Mouse (Mus musculus): ENCODE results near the gene Cdc37l1. TPM values are rescaled to one million over a fixed set of nuclear protein-coding genes. Genes with fewer than 3 reads are reported as not detected.

Cdc37l1 gene
- total and polyA plus RNA-seq, 3 experiments, result 17.2 to 27.7 TPM; not detected in 1

- DNase-seq (ENCODE audit: low read depth, low spot score), result no peak
- Histone ChIP-seq H3K27me3 (ENCODE audit: control insufficient read depth in 1 of 2, insufficient read depth in 2 of 2, low read length in 2 of 2) (no peaks in the 10 kb centered on the region), H3K4me1 (ENCODE audit: control insufficient read depth in 1 of 2, insufficient read depth in 2 of 2, low read length in 2 of 2) (peaks cover 6 to 8% of the 10 kb centered on the region in 2 experiments), H3K4me3 (ENCODE audit: control insufficient read depth in 1 of 2, insufficient read depth in 1 of 2, low read depth in 2 of 2, low read length in 2 of 2) (no peak overlapping the region), H3K79me2 (ENCODE audit: control insufficient read depth, insufficient read depth, low read length, poor library complexity) (no peaks in the 10 kb centered on the region), H3K9me3 (replicated peaks; ENCODE audit: insufficient read depth, low read length) (no peaks in the 10 kb centered on the region), H3K9ac (ENCODE audit: control insufficient read depth, low read depth, low read length, poor library complexity, severe bottlenecking) (no peak overlapping the region), H3K27ac (ENCODE audit: control insufficient read depth, low read depth, low read length) (no peak overlapping the region), H3K36me3 (ENCODE audit: control insufficient read depth in 1 of 2, insufficient read depth in 2 of 2, low read length in 2 of 2) (peaks cover 17 to 43% of the 10 kb centered on the region in 2 experiments)
- no peak for TF ChIP-seq KAT2A (conservative IDR thresholded peaks at IDR 0.05; ENCODE audit: low read depth, low read length)
- TF ChIP-seq TCF12 (IDR thresholded peaks at IDR 0.05; ENCODE audit: low read depth, low read length), result no peak
- no peak for TF ChIP-seq MEF2A (IDR thresholded peaks at IDR 0.05; ENCODE audit: extremely low read depth, insufficient replicate concordance, low read depth, low read length, poor library complexity, severe bottlenecking)
- TF ChIP-seq RAD21 (IDR thresholded peaks at IDR 0.05; ENCODE audit: low read depth, low read length), result no peak
- no peak for TF ChIP-seq MXI1 (IDR thresholded peaks at IDR 0.05; ENCODE audit: low read depth, low read length)
- TF ChIP-seq USF1 (IDR thresholded peaks at IDR 0.05; ENCODE audit: low read depth, low read length), result no peak
- TF ChIP-seq MAX (IDR thresholded peaks at IDR 0.05; ENCODE audit: low read length), result no peak
- no peak for TF ChIP-seq POLR2A (IDR thresholded peaks at IDR 0.05; ENCODE audit: control insufficient read depth in 1 of 2, insufficient read depth in 1 of 2, low read depth in 1 of 2, low read length in 2 of 2, poor library complexity in 1 of 2)
- no peak for TF ChIP-seq ZKSCAN1 (IDR thresholded peaks at IDR 0.05; ENCODE audit: low read depth, low read length)
- TF ChIP-seq GATA1 (IDR thresholded peaks at IDR 0.05; ENCODE audit: low read depth, low read length), result no peak
- no peak for TF ChIP-seq SIN3A (IDR thresholded peaks at IDR 0.05; ENCODE audit: low read length)
- no peak for TF ChIP-seq CHD1 (IDR thresholded peaks at IDR 0.05; ENCODE audit: low read depth, low read length)
- no peak for TF ChIP-seq ZC3H11A (IDR thresholded peaks at IDR 0.05; ENCODE audit: low read depth, low read length)
These were observed 21.3 kb downstream of the Cdc37l1 start for GRCm38 (mm10) chr19:29011355-29011990.

- no peak for DNase-seq (ENCODE audit: low read depth, low spot score)
- H3K36me3 ChIP-seq (ENCODE audit: control insufficient read depth in 1 of 2, insufficient read depth in 2 of 2, low read length in 2 of 2), result peaks cover 17 to 31% of the 10 kb centered on the region in 2 experiments
- H3K27ac ChIP-seq (ENCODE audit: control insufficient read depth, low read depth, low read length), result no peak overlapping the region
- H3K4me3 ChIP-seq (ENCODE audit: control insufficient read depth in 1 of 2, insufficient read depth in 1 of 2, low read depth in 2 of 2, low read length in 2 of 2), result no peak overlapping the region
- H3K27me3 ChIP-seq (ENCODE audit: control insufficient read depth in 1 of 2, insufficient read depth in 2 of 2, low read length in 2 of 2), result no peaks in the 10 kb centered on the region
- H3K4me1 ChIP-seq (ENCODE audit: control insufficient read depth in 1 of 2, insufficient read depth in 2 of 2, low read length in 2 of 2), result peaks cover 6 to 8% of the 10 kb centered on the region in 2 experiments
- no peak for TF ChIP-seq E2F4 (IDR thresholded peaks at IDR 0.05; ENCODE audit: borderline replicate concordance, low read depth, low read length)
- TF ChIP-seq ZMIZ1 (IDR thresholded peaks at IDR 0.05; ENCODE audit: low read depth, low read length), result no peak
- TF ChIP-seq ZKSCAN1 (IDR thresholded peaks at IDR 0.05; ENCODE audit: low read depth, low read length), result no peak
- TF ChIP-seq CHD1 (IDR thresholded peaks at IDR 0.05; ENCODE audit: low read depth, low read length), result no peak
- TF ChIP-seq KAT2A (conservative IDR thresholded peaks at IDR 0.05; ENCODE audit: low read depth, low read length), result no peak
- no peak for TF ChIP-seq ZC3H11A (IDR thresholded peaks at IDR 0.05; ENCODE audit: low read depth, low read length)
- no peak for TF ChIP-seq ETS1 (IDR thresholded peaks at IDR 0.05; ENCODE audit: low read depth, low read length)
- no peak for TF ChIP-seq MYC (IDR thresholded peaks at IDR 0.05; ENCODE audit: low read depth, low read length)
- no peak for TF ChIP-seq TBP (IDR thresholded peaks at IDR 0.05; ENCODE audit: low read depth, low read length)
- no peak for TF ChIP-seq CHD2 (IDR thresholded peaks at IDR 0.05; ENCODE audit: low read length)
- TF ChIP-seq RCOR1 (IDR thresholded peaks at IDR 0.05; ENCODE audit: low read depth, low read length), result no peak
- no peak for TF ChIP-seq ELF1 (IDR thresholded peaks at IDR 0.05; ENCODE audit: low read depth, low read length)
- TF ChIP-seq EP300 (IDR thresholded peaks at IDR 0.05; ENCODE audit: low read depth in 1 of 2, low read length in 2 of 2), result no peak
- TF ChIP-seq MYB (IDR thresholded peaks at IDR 0.05; ENCODE audit: low read depth, low read length), result no peak
- TF ChIP-seq GATA1 (IDR thresholded peaks at IDR 0.05; ENCODE audit: low read depth, low read length), result no peak
- TF ChIP-seq POLR2AphosphoS2 (IDR thresholded peaks at IDR 0.05; ENCODE audit: low read length), result no peak
- TF ChIP-seq CTCF (IDR thresholded peaks at IDR 0.05 in 2 of 3, conservative IDR thresholded peaks at IDR 0.05 in 1 of 3; ENCODE audit: control insufficient read depth in 1 of 3, insufficient read depth in 1 of 3, low read depth in 2 of 3, low read length in 3 of 3, poor library complexity in 1 of 3, severe bottlenecking in 1 of 3), result no peak
- no peak for TF ChIP-seq GABPA (IDR thresholded peaks at IDR 0.05; ENCODE audit: low read depth, low read length)
- no peak for TF ChIP-seq MEF2A (IDR thresholded peaks at IDR 0.05; ENCODE audit: extremely low read depth, insufficient replicate concordance, low read depth, low read length, poor library complexity, severe bottlenecking)
- H3K9ac ChIP-seq (ENCODE audit: control insufficient read depth, low read depth, low read length, poor library complexity, severe bottlenecking), result no peak overlapping the region
- H3K9me3 ChIP-seq (replicated peaks; ENCODE audit: insufficient read depth, low read length), result no peaks in the 10 kb centered on the region
- no peaks in the 10 kb centered on the region for H3K79me2 ChIP-seq (ENCODE audit: control insufficient read depth, insufficient read depth, low read length, poor library complexity)
These were observed 24.4 kb downstream of the Cdc37l1 start for GRCm38 (mm10) chr19:29014466-29015055.
